Mouse (Mus musculus) kidney, postnatal 0 days (tissue): ENCODE measurements around the gene Erbb4. TPM values are rescaled to one million over a fixed set of nuclear protein-coding genes. Genes with fewer than 3 reads are reported as not detected.

ENCODE experiments used
- ATAC-seq: fragments of 200-750 bp; cut with Nextera tagmentation; replicated peaks from 2 replicates; pipeline ENCODE4 v1.8.0; 2017; ENCODE audit warnings: low read depth, moderate number of reproducible peaks, moderate TSS enrichment, moderate library complexity; ENCODE audit not compliant: low FRiP score
- DNase-seq: peaks from one replicate; pipeline ENCODE4 v3.0.0-alpha.2; 2016; ENCODE audit warnings: low spot score
- H3K27ac ChIP-seq: fragments of 300-500 bp; sonication (generic); 2 replicates; pipeline ENCODE4 v1.5.1; 2014; ENCODE audit warnings: mild to moderate bottlenecking
- H3K27me3 ChIP-seq: fragments of 300-500 bp; sonication (generic); 2 replicates; pipeline ENCODE4 v1.6.1; 2014; ENCODE audit warnings: low read length, mixed read lengths; ENCODE audit not compliant: insufficient read depth
- H3K36me3 ChIP-seq: fragments of 300-500 bp; sonication (generic); 2 replicates; pipeline ENCODE4 v1.6.1; 2014; ENCODE audit warnings: low read length, mixed read lengths; ENCODE audit not compliant: insufficient read depth
- H3K4me1 ChIP-seq: fragments of 300-500 bp; sonication (generic); replicated peaks from 2 replicates; pipeline ENCODE4 v1.6.1; 2014; ENCODE audit warnings: antibody characterized with exemption, low read length, mixed read lengths; ENCODE audit not compliant: insufficient read depth
- H3K4me2 ChIP-seq: fragments of 300-500 bp; sonication (generic); 2 replicates; pipeline ENCODE4 v1.6.1; 2014; ENCODE audit warnings: mild to moderate bottlenecking, low read length, moderate library complexity, mixed read lengths
- H3K4me3 ChIP-seq: fragments of 300-500 bp; sonication (generic); replicated peaks from 2 replicates; pipeline ENCODE4 v1.5.1; 2014; ENCODE audit warnings: low read depth, low read length
- H3K9ac ChIP-seq: fragments of 300-500 bp; sonication (generic); 2 replicates; pipeline ENCODE4 v1.6.1; 2014; ENCODE audit warnings: low read depth, low read length
- H3K9me3 ChIP-seq: fragments of 300-500 bp; sonication (generic); replicated peaks from 2 replicates; pipeline ENCODE4 v1.6.1; 2016; ENCODE audit warnings: low read length, inconsistent platforms, mixed read lengths
- CTCF ChIP-seq: IDR thresholded peaks from 2 replicates; pipeline ENCODE4 v1.5.1; 2016; ENCODE audit warnings: antibody characterized with exemption, low read depth, mild to moderate bottlenecking, moderate library complexity
- WGBS: fragments of 180-500 bp; shearing (Covaris S2); extraction: QIAGEN DNeasy Blood & Tissue Kit; methylation state at CpG from one replicate; pipeline ENCODE4 v1.1.7; 2014; 5-methylcytosine and 5-hydroxymethylcytosine counted together
- polyA plus RNA-seq: library from polyadenylated mRNA; unstranded; fragments of >200 nt; fragmentation: Nextera tagmentation; extraction: Ambion mirVana; gene quantifications from 2 replicates; pipeline ENCODE4 v1.2.1, GENCODE M21; 2015

Gene Erbb4
- polyA plus RNA-seq, 1 experiment from 2014 or later = 5.0 TPM

- Histone ChIP-seq H3K27ac (no peak overlapping the region), H3K4me3 (no peak overlapping the region), H3K4me2 (no peak overlapping the region), H3K9ac (no peak overlapping the region), H3K36me3 (no peaks in the 10 kb centered on the region), H3K4me1 (no peaks in the 10 kb centered on the region), H3K27me3 (no peaks in the 10 kb centered on the region), H3K9me3 (no peaks in the 10 kb centered on the region)
- ATAC-seq (no peak), DNase-seq (no peak)
- no peak for TF ChIP-seq CTCF
Observed at GRCm38 (mm10) chr1:68024086-68024940, 1083.5 kb downstream of the Erbb4 start.

GRCm38 (mm10) chr1:68020020-68020419 is 1087.8 kb downstream of the Erbb4 start:
- no peak overlapping the region for H3K4me3 ChIP-seq
- no peaks in the 10 kb centered on the region for H3K36me3 ChIP-seq
- no peaks in the 10 kb centered on the region for H3K9me3 ChIP-seq
- TF ChIP-seq CTCF = no peak
- no peak for ATAC-seq
- no peak overlapping the region for H3K27ac ChIP-seq
- 96% methylated on average over 1 of the region's 1 CpGs for WGBS
- DNase-seq = no peak
- no peak overlapping the region for H3K9ac ChIP-seq
- H3K27me3 ChIP-seq = no peaks in the 10 kb centered on the region
- no peaks in the 10 kb centered on the region for H3K4me1 ChIP-seq
- no peak overlapping the region for H3K4me2 ChIP-seq

- no peak for ATAC-seq
- H3K9ac ChIP-seq = no peak overlapping the region
- no peak for TF ChIP-seq CTCF
- 84% methylated on average over 3 of the region's 3 CpGs for WGBS
- no peaks in the 10 kb centered on the region for H3K27me3 ChIP-seq
- no peaks in the 10 kb centered on the region for H3K36me3 ChIP-seq
- H3K27ac ChIP-seq = no peak overlapping the region
- no peak for DNase-seq
- H3K4me2 ChIP-seq = no peak overlapping the region
- no peak overlapping the region for H3K4me3 ChIP-seq
- H3K4me1 ChIP-seq = no peaks in the 10 kb centered on the region
- H3K9me3 ChIP-seq = no peaks in the 10 kb centered on the region
Observed at GRCm38 (mm10) chr1:68019618-68020017, 1088.2 kb downstream of the Erbb4 start.
